Mouse (Mus musculus) limb, embryonic 11.5 days (tissue): ENCODE measurements at regions not wholly inside any gene's neighbourhood (a gene's known extent, or its start where the extent isn't known, plus 50 kb on each side); places are given as distances from the start of the nearest gene placed in this dataset.

Experiments
- ATAC-seq: fragments of 200-750 bp; cut with Nextera tagmentation; 2 replicates; pipeline ENCODE4 v1.8.0; 2017; ENCODE audit warnings: low read depth; ENCODE audit not compliant: insufficient number of reproducible peaks, low FRiP score, low TSS enrichment
- DNase-seq: peaks from one replicate; pipeline ENCODE4 v3.0.0-alpha.2; 2015; ENCODE audit warnings: low spot score
- H3K27ac ChIP-seq: fragments of 300-500 bp; sonication (generic); replicated peaks from 2 replicates; pipeline ENCODE4 v1.5.1; 2014; ENCODE audit warnings: low read depth, mild to moderate bottlenecking, low read length
- H3K27me3 ChIP-seq: fragments of 300-500 bp; sonication (generic); 2 replicates; pipeline ENCODE4 v1.6.1; 2014; ENCODE audit warnings: mild to moderate bottlenecking, low read length, mixed read lengths; ENCODE audit not compliant: control insufficient read depth, insufficient read depth
- H3K36me3 ChIP-seq: fragments of 300-500 bp; sonication (generic); 2 replicates; pipeline ENCODE4 v1.6.1; 2014; ENCODE audit warnings: mild to moderate bottlenecking, low read length, moderate library complexity, mixed read lengths; ENCODE audit not compliant: control insufficient read depth, insufficient read depth
- H3K4me1 ChIP-seq: fragments of 300-500 bp; sonication (generic); 2 replicates; pipeline ENCODE4 v1.6.1; 2014; ENCODE audit warnings: low read length, mixed read lengths; ENCODE audit not compliant: control insufficient read depth, insufficient read depth
- H3K4me2 ChIP-seq: fragments of 300-500 bp; sonication (generic); 2 replicates; pipeline ENCODE4 v1.6.1; 2014; ENCODE audit warnings: low read depth, mild to moderate bottlenecking, moderate library complexity; ENCODE audit not compliant: severe bottlenecking
- H3K4me3 ChIP-seq: fragments of 300-500 bp; sonication (generic); 2 replicates; pipeline ENCODE4 v1.5.1; 2014; ENCODE audit warnings: low read depth, low read length
- H3K9ac ChIP-seq: fragments of 300-500 bp; sonication (generic); 2 replicates; pipeline ENCODE4 v1.6.1; 2014; ENCODE audit warnings: mild to moderate bottlenecking, low read length
- H3K9me3 ChIP-seq: fragments of 300-500 bp; sonication (generic); 2 replicates; pipeline ENCODE4 v1.6.1; 2016; ENCODE audit warnings: low read length; ENCODE audit not compliant: control insufficient read depth
- WGBS: fragments of 180-500 bp; shearing (Covaris S2); extraction: QIAGEN DNeasy Blood & Tissue Kit; methylation state at CpG from one replicate; pipeline ENCODE4 v1.1.7; 2014; 5-methylcytosine and 5-hydroxymethylcytosine counted together

- Histone ChIP-seq H3K4me2 (no peak overlapping the region), H3K4me3 (no peak overlapping the region), H3K4me1 (no peaks in the 10 kb centered on the region), H3K36me3 (no peaks in the 10 kb centered on the region), H3K27me3 (no peaks in the 10 kb centered on the region), H3K9ac (no peak overlapping the region), H3K27ac (no peak overlapping the region), H3K9me3 (no peaks in the 10 kb centered on the region)
- no peak for ATAC-seq
- WGBS: 29% methylated on average over 1 of the region's 1 CpGs
- DNase-seq: no peak
These were observed 386.3 kb upstream of the Pou3f3 start for GRCm38 (mm10) chr1:42309251-42309650.

- no peak for DNase-seq
- Histone ChIP-seq H3K4me1 (no peaks in the 10 kb centered on the region), H3K4me2 (no peak overlapping the region), H3K36me3 (no peaks in the 10 kb centered on the region), H3K27me3 (no peaks in the 10 kb centered on the region), H3K27ac (no peak overlapping the region), H3K4me3 (no peak overlapping the region), H3K9ac (no peak overlapping the region), H3K9me3 (no peaks in the 10 kb centered on the region)
- WGBS: 88% methylated on average over 4 of the region's 4 CpGs
- ATAC-seq: no peak
These were observed 382.1 kb upstream of the Pou3f3 start for GRCm38 (mm10) chr1:42313494-42313893.

- ATAC-seq (no peak), DNase-seq (no peak)
- no peak overlapping the region for H3K4me3 ChIP-seq
- H3K9me3 ChIP-seq: no peaks in the 10 kb centered on the region
- H3K27me3 ChIP-seq: no peaks in the 10 kb centered on the region
- WGBS: 72% methylated on average over 4 of the region's 4 CpGs
- no peak overlapping the region for H3K27ac ChIP-seq
- H3K4me1 ChIP-seq: no peaks in the 10 kb centered on the region
- no peak overlapping the region for H3K9ac ChIP-seq
- no peak overlapping the region for H3K4me2 ChIP-seq
- H3K36me3 ChIP-seq: no peaks in the 10 kb centered on the region
These were observed 343.7 kb upstream of the Pou3f3 start for GRCm38 (mm10) chr1:42351884-42352283.

GRCm38 (mm10) chr1:42352389-42352788 lies 343.2 kb upstream of the Pou3f3 start:
- H3K27ac ChIP-seq: no peak overlapping the region
- DNase-seq: no peak

GRCm38 (mm10) chr1:42353096-42353495 lies 342.5 kb upstream of the Pou3f3 start:
- no peak for DNase-seq
- Histone ChIP-seq H3K4me2 (no peak overlapping the region), H3K27ac (no peak overlapping the region), H3K9ac (no peak overlapping the region), H3K27me3 (no peaks in the 10 kb centered on the region), H3K4me1 (no peaks in the 10 kb centered on the region), H3K4me3 (no peak overlapping the region), H3K9me3 (no peaks in the 10 kb centered on the region), H3K36me3 (no peaks in the 10 kb centered on the region)
- no peak for ATAC-seq
- WGBS: 93% methylated on average over 8 of the region's 8 CpGs

More at GRCm38 (mm10) chr1:42352389-42352788, 343.2 kb upstream of the Pou3f3 start:
- WGBS: 72% methylated on average over 13 of the region's 13 CpGs
- no peaks in the 10 kb centered on the region for H3K36me3 ChIP-seq
- no peak overlapping the region for H3K9ac ChIP-seq
- no peak for ATAC-seq
- no peak overlapping the region for H3K4me3 ChIP-seq
- H3K27me3 ChIP-seq: no peaks in the 10 kb centered on the region
- no peaks in the 10 kb centered on the region for H3K9me3 ChIP-seq
- H3K4me2 ChIP-seq: no peak overlapping the region
- H3K4me1 ChIP-seq: no peaks in the 10 kb centered on the region

GRCm38 (mm10) chr1:42354020-42354419 lies 341.5 kb upstream of the Pou3f3 start:
- H3K4me1 ChIP-seq: no peaks in the 10 kb centered on the region
- H3K4me2 ChIP-seq: no peak overlapping the region
- no peaks in the 10 kb centered on the region for H3K36me3 ChIP-seq
- no peak overlapping the region for H3K27ac ChIP-seq
- no peaks in the 10 kb centered on the region for H3K9me3 ChIP-seq
- H3K4me3 ChIP-seq: no peak overlapping the region
- WGBS: 93% methylated on average over 6 of the region's 6 CpGs
- ATAC-seq (no peak), DNase-seq (no peak)
- H3K9ac ChIP-seq: no peak overlapping the region
- no peaks in the 10 kb centered on the region for H3K27me3 ChIP-seq

- Histone ChIP-seq H3K36me3 (no peaks in the 10 kb centered on the region), H3K4me3 (no peak overlapping the region), H3K9ac (no peak overlapping the region), H3K27me3 (no peaks in the 10 kb centered on the region), H3K4me1 (no peaks in the 10 kb centered on the region), H3K27ac (no peak overlapping the region), H3K4me2 (no peak overlapping the region), H3K9me3 (no peaks in the 10 kb centered on the region)
- 77% methylated on average over 3 of the region's 3 CpGs for WGBS
- ATAC-seq (no peak), DNase-seq (no peak)
These were observed 333.1 kb upstream of the Pou3f3 start for GRCm38 (mm10) chr1:42362438-42362837.

- Histone ChIP-seq H3K27me3 (no peaks in the 10 kb centered on the region), H3K9me3 (no peaks in the 10 kb centered on the region), H3K9ac (no peak overlapping the region), H3K27ac (no peak overlapping the region), H3K4me3 (no peak overlapping the region), H3K36me3 (no peaks in the 10 kb centered on the region), H3K4me2 (no peak overlapping the region), H3K4me1 (no peaks in the 10 kb centered on the region)
- DNase-seq: no peak
- WGBS: 58% methylated on average over 4 of the region's 4 CpGs
- ATAC-seq: no peak
These were observed 329.8 kb upstream of the Pou3f3 start for GRCm38 (mm10) chr1:42365648-42366324.
